Mouse (Mus musculus) C2C12 (cell line): ENCODE data around the gene Magix.

Experiments used
- CTCF ChIP-seq: IDR thresholded peaks from one replicate; pipeline ENCODE4 v1.5.1; 2011; ENCODE audit not compliant: control insufficient read depth, insufficient read depth, insufficient read length
- FOSL1 ChIP-seq: IDR thresholded peaks from one replicate; pipeline ENCODE4 v1.8.0; 2011; ENCODE audit warnings: mild to moderate bottlenecking, low read length; ENCODE audit not compliant: poor library complexity, insufficient read depth, severe bottlenecking
- MAX ChIP-seq: IDR thresholded peaks from one replicate; pipeline ENCODE4 v1.6.1; 2011; ENCODE audit warnings: mild to moderate bottlenecking, control low read depth
- MYOD1 ChIP-seq: IDR thresholded peaks from one replicate; pipeline ENCODE4 v1.6.1; 2011; ENCODE audit warnings: low read depth; ENCODE audit not compliant: control insufficient read depth, insufficient read length
- USF1 ChIP-seq: IDR thresholded peaks from one replicate; pipeline ENCODE4 v1.6.1; 2011; ENCODE audit warnings: low read depth, mild to moderate bottlenecking, control low read depth, moderate library complexity

DNA sequence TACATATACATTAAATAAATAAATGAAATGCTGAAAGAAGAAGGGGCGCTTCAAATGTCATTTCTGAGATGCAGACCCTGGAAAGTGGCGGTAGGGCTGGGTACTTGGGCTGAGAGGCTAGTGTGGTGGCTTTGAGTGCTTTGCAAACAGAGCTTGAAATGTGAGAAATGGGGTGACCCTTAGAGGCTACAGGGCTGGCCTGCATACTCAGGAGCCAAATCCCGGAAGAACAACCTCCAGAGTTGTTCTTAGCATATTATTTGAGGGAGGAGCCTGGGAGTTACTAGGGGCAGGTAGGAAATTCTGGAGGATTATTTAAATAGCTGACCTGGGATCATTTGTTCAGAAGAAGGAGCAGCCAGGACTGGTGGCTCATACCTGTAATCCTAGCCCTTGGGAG, 9.4 kb upstream of the Magix start:
- TF ChIP-seq MYOD1 (no peak), CTCF (no peak), FOSL1 (no peak), USF1 (no peak), MAX (no peak)
